Mouse (Mus musculus) embryonic facial prominence, embryonic 11.5 days (tissue): Measurements from ENCODE around the gene Fam240b. TPM values are rescaled to one million over a fixed set of nuclear protein-coding genes. Genes with fewer than 3 reads are reported as not detected.
"Not testable (repeated sequence)": the region's sequence is repeated elsewhere in the genome, so short reads cannot be mapped to it uniquely, and the experiment has no call there.

Source experiments
- ATAC-seq: fragments of 200-750 bp; cut with Nextera tagmentation; replicated peaks from 2 replicates; pipeline ENCODE4 v1.8.0; 2017; ENCODE audit warnings: low read depth; ENCODE audit not compliant: insufficient number of reproducible peaks, low FRiP score, low TSS enrichment
- DNase-seq: peaks from one replicate; pipeline ENCODE4 v3.0.0-alpha.2; 2015; ENCODE audit warnings: low spot score
- H3K27ac ChIP-seq: fragments of 300-500 bp; sonication (generic); replicated peaks from 2 replicates; pipeline ENCODE4 v1.5.1; 2014; ENCODE audit warnings: mild to moderate bottlenecking, low read depth, low read length, control low read depth
- H3K27me3 ChIP-seq: fragments of 300-500 bp; sonication (generic); 2 replicates; pipeline ENCODE4 v1.6.1; 2014; ENCODE audit warnings: mild to moderate bottlenecking, low read length, moderate library complexity, mixed read lengths; ENCODE audit not compliant: control insufficient read depth, insufficient read depth
- H3K36me3 ChIP-seq: fragments of 300-500 bp; sonication (generic); replicated peaks from 2 replicates; pipeline ENCODE4 v1.6.1; 2014; ENCODE audit warnings: low read depth, mild to moderate bottlenecking, low read length, moderate library complexity, mixed read lengths; ENCODE audit not compliant: control insufficient read depth, insufficient read depth
- H3K4me1 ChIP-seq: fragments of 300-500 bp; sonication (generic); 2 replicates; pipeline ENCODE4 v1.6.1; 2014; ENCODE audit warnings: low read length, mixed read lengths; ENCODE audit not compliant: control insufficient read depth, insufficient read depth
- H3K4me2 ChIP-seq: fragments of 300-500 bp; sonication (generic); 2 replicates; pipeline ENCODE4 v1.6.1; 2014; ENCODE audit warnings: low read depth, mild to moderate bottlenecking, control low read depth, low read length, moderate library complexity
- H3K4me3 ChIP-seq: fragments of 300-500 bp; sonication (generic); 2 replicates; pipeline ENCODE4 v1.5.1; 2014; ENCODE audit warnings: low read depth, low read length, control low read depth
- H3K9ac ChIP-seq: fragments of 300-500 bp; sonication (generic); replicated peaks from 2 replicates; pipeline ENCODE4 v1.6.1; 2014; ENCODE audit warnings: mild to moderate bottlenecking, control low read depth, low read length
- H3K9me3 ChIP-seq: fragments of 300-500 bp; sonication (generic); replicated peaks from 2 replicates; pipeline ENCODE4 v1.6.1; 2016; ENCODE audit warnings: mild to moderate bottlenecking, low read length, inconsistent platforms, mixed read lengths; ENCODE audit not compliant: control insufficient read depth
- WGBS: fragments of 180-500 bp; shearing (Covaris S2); extraction: QIAGEN DNeasy Blood & Tissue Kit; methylation state at CpG from one replicate; pipeline ENCODE4 v1.1.7; 2014; 5-methylcytosine and 5-hydroxymethylcytosine counted together
- polyA plus RNA-seq: library from polyadenylated mRNA; unstranded; fragments of >200 nt; fragmentation: Nextera tagmentation; extraction: Ambion mirVana; gene quantifications from 2 replicates; pipeline ENCODE4 v1.2.1, GENCODE M21; 2014

Gene Fam240b
- polyA plus RNA-seq, 1 experiment from 2014 or later = not detected

DNA sequence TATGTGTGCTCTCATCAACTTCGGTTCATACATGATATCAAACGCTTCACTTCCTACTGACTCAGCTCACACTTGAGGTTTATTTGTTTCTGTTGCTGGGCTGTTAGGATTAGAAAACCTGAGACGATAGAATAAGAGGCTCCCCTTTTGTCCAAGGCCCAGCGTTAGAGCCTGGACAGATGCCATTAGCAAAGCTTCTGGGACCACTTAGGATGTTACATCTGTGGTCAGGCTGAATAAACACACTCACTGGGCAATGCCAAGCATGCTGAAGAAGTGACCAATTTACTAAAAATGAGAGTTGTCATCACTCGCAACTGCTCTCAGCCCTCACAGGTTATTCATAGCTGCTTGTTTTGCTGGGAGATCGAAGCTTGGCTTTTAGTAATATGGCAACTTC lies 7.7 kb downstream of the Fam240b start:
- DNase-seq (no peak), ATAC-seq (no peak)
- H3K4me1 ChIP-seq = no peaks in the 10 kb centered on the region
- no peaks in the 10 kb centered on the region for H3K27me3 ChIP-seq
- H3K9me3 ChIP-seq = no peaks in the 10 kb centered on the region
- H3K27ac ChIP-seq = no peak overlapping the region
- H3K4me3 ChIP-seq = no peak overlapping the region
- H3K9ac ChIP-seq = no peak overlapping the region
- H3K4me2 ChIP-seq = no peak overlapping the region
- H3K36me3 ChIP-seq = no peaks in the 10 kb centered on the region
- 72% methylated on average over 6 of the region's 6 CpGs for WGBS

DNA sequence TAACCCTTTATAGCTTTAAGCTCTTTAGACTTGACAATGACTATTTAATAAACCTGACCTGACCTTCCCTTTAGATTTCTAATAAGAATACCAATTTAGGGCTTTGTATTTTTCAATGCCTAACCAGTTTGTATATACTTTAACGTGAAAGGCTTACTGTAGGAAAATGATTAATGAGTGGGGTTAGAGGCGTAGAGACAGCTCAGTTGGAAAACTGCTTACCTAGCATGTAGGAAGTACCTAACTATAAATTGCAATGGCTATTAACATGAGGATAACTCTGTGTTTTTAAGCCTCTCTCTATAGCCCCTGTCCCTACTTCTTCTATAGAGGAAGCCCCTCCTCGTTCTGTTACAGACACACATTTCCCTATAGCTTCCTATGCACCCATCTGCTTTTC lies 17.6 kb downstream of the Fam240b start:
- ATAC-seq (no peak), DNase-seq (no peak)
- no peaks in the 10 kb centered on the region for H3K27me3 ChIP-seq
- no peak overlapping the region for H3K9ac ChIP-seq
- H3K4me3 ChIP-seq = no peak overlapping the region
- H3K36me3 ChIP-seq = no peaks in the 10 kb centered on the region
- H3K9me3 ChIP-seq = no peaks in the 10 kb centered on the region
- H3K4me2 ChIP-seq = no peak overlapping the region
- no peak overlapping the region for H3K27ac ChIP-seq
- WGBS = 87% methylated on average over 3 of the region's 3 CpGs
- no peaks in the 10 kb centered on the region for H3K4me1 ChIP-seq

GRCm38 (mm10) chr13:64477968-64478367 lies 19.6 kb downstream of the Fam240b start:
- ATAC-seq (no peak), DNase-seq (no peak)
- Histone ChIP-seq H3K9ac (no peak overlapping the region), H3K4me3 (no peak overlapping the region), H3K4me2 (no peak overlapping the region), H3K9me3 (no peaks in the 10 kb centered on the region), H3K4me1 (no peaks in the 10 kb centered on the region), H3K27me3 (no peaks in the 10 kb centered on the region), H3K27ac (no peak overlapping the region), H3K36me3 (no peaks in the 10 kb centered on the region)
- 74% methylated on average over 4 of the region's 4 CpGs for WGBS

DNA sequence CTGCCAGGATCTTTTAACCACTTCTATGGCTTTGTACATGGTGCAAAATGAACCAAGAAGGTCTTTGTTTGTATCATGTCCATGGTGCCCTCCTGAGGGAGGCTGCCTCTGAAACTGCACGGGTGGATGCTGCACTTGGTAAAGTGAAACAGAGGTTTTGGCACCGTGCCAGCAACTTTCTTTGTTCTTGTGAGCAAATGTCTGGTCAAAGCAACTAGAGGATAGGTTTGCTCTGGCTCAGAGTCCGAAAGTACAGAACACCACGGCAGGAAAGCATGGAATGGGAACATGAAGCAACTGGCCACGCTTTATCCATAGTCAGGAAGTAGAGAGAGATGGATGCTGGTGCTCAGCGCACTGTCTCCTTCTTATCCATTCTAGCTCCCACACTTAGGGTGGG lies 29.7 kb downstream of the Fam240b start:
- Histone ChIP-seq H3K27me3 (no peaks in the 10 kb centered on the region), H3K36me3 (no peaks in the 10 kb centered on the region), H3K27ac (no peak overlapping the region), H3K4me1 (no peaks in the 10 kb centered on the region), H3K4me2 (no peak overlapping the region), H3K9me3 (no peaks in the 10 kb centered on the region), H3K4me3 (no peak overlapping the region), H3K9ac (no peak overlapping the region)
- ATAC-seq = no peak
- 89% methylated on average over 6 of the region's 6 CpGs for WGBS
- no peak for DNase-seq

GRCm38 (mm10) chr13:64465166-64465565 lies 32.4 kb downstream of the Fam240b start:
- Histone ChIP-seq H3K36me3 (no peaks in the 10 kb centered on the region), H3K9ac (no peak overlapping the region), H3K4me2 (no peak overlapping the region), H3K9me3 (no peaks in the 10 kb centered on the region), H3K27me3 (no peaks in the 10 kb centered on the region), H3K27ac (no peak overlapping the region), H3K4me3 (no peak overlapping the region), H3K4me1 (no peaks in the 10 kb centered on the region)
- DNase-seq = no peak
- ATAC-seq = no peak
- WGBS = 76% methylated on average over 9 of the region's 9 CpGs

DNA sequence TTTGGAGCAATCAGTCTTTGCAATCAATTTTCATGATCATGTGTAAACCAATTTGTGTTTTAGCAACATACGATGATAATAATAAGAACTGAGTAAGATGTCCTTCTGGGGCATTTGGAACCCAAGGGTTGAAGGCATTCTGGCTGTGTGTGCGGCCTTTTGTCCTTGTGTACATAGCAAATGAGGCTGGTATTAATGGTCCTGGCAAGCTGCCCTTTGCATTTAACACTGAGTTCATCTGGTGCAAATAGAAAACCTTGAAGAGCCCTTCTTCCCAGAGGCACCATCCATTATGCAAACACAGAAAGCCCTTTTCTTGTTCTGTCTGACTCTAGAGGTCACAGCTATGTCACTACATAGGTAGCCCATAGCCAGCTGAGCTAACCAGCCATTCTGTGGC lies 35.0 kb downstream of the Fam240b start:
- Histone ChIP-seq H3K36me3 (no peaks in the 10 kb centered on the region), H3K4me3 (no peak overlapping the region), H3K9ac (no peak overlapping the region), H3K9me3 (no peaks in the 10 kb centered on the region), H3K4me2 (no peak overlapping the region), H3K27ac (no peak overlapping the region), H3K27me3 (no peaks in the 10 kb centered on the region), H3K4me1 (no peaks in the 10 kb centered on the region)
- ATAC-seq = no peak
- no peak for DNase-seq
- 89% methylated on average over 2 of the region's 2 CpGs for WGBS

GRCm38 (mm10) chr13:64458181-64458580 lies 39.4 kb downstream of the Fam240b start:
- 92% methylated on average over 14 of the region's 14 CpGs for WGBS
- Histone ChIP-seq H3K9me3 (no peaks in the 10 kb centered on the region), H3K4me1 (no peaks in the 10 kb centered on the region), H3K9ac (no peak overlapping the region), H3K4me3 (no peak overlapping the region), H3K27ac (no peak overlapping the region), H3K36me3 (no peaks in the 10 kb centered on the region), H3K4me2 (no peak overlapping the region), H3K27me3 (no peaks in the 10 kb centered on the region)
- no peak for DNase-seq
- no peak for ATAC-seq

DNA sequence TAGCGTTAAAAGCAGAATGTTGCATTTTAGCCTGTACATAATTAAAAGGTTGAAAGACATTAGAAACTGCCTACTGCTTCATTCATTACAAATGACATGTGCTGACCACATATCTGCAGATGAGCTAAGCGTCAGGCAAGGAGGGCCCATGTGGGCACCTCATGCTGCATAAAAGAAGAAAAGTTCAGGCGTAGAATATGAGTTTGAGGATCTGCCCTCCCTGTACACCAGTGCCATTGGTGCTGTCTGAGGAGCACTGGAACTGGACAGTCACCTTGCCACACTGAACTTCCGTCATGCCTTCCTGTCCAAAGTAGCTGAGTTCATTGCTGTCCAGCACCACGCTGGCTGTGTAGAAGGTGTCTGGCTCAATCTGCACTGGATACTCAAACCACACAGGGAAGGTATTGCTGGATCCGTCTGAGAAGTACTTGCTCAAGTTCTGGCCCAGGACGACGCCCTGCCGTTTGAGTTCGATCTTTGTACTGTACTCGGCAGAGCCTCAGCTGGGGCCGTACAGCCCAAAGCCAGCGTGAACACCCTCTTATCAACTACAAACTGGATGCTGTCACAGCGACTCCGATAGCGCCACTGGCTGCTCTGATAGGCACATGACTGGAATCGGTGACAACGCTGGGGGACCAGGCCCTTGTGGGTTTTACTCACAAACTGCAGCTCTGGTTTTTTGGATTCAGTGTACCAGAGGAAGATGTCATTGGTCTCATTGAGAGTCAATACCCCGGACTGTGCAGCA lies 40.2 kb downstream of the Fam240b start:
- WGBS = 91% methylated on average over 19 of the region's 19 CpGs

More for the DNA sequence above, 40.2 kb downstream of the Fam240b start:
- H3K9ac ChIP-seq, H3K4me3 ChIP-seq, ATAC-seq, H3K4me1 ChIP-seq, DNase-seq, H3K27me3 ChIP-seq, H3K27ac ChIP-seq, H3K36me3 ChIP-seq, H3K9me3 ChIP-seq, H3K4me2 ChIP-seq: not testable (repeated sequence)
